Mouse (Mus musculus): ENCODE data around the gene Dcdc2c. TPM values are rescaled to one million over a fixed set of nuclear protein-coding genes. Genes with fewer than 3 reads are reported as not detected.

The Dcdc2c gene
- polyA plus RNA-seq, 1 experiment from 2014 or later = 0.10 TPM

GRCm38 (mm10) chr12:28436536-28436935, 115.7 kb downstream of the Dcdc2c start:
- 72% methylated on average over 5 of the region's 5 CpGs for WGBS
- H3K4me1 ChIP-seq = peaks cover 3% of the 10 kb centered on the region; the same call in 1 of the 2 replicates

GRCm38 (mm10) chr12:28432729-28433067, 119.5 kb downstream of the Dcdc2c start:
- no peak overlapping the region for H3K27ac ChIP-seq (replicated peaks)

More at GRCm38 (mm10) chr12:28436536-28436935, 115.7 kb downstream of the Dcdc2c start:
- ATAC-seq (ENCODE audit: low FRiP score) = no peak
- Histone ChIP-seq H3K4me2 (no peak overlapping the region), H3K9me3 (replicated peaks) (no peaks in the 10 kb centered on the region), H3K27ac (replicated peaks) (no peak overlapping the region), H3K4me3 (replicated peaks) (no peak overlapping the region), H3K9ac (replicated peaks) (no peak overlapping the region), H3K36me3 (no peaks in the 10 kb centered on the region), H3K27me3 (replicated peaks) (no peaks in the 10 kb centered on the region)

GRCm38 (mm10) chr12:28431832-28432728, 120.1 kb downstream of the Dcdc2c start:
- Histone ChIP-seq H3K4me3 (replicated peaks) (peak overlapping the region; percentile 39), H3K27ac (replicated peaks) (peak overlapping the region; percentile 83), H3K27me3 (replicated peaks) (no peaks in the 10 kb centered on the region), H3K9ac (replicated peaks) (peak overlapping the region; percentile 45), H3K9me3 (replicated peaks) (no peaks in the 10 kb centered on the region), H3K4me2 (peak overlapping the region; percentile 59), H3K36me3 (no peaks in the 10 kb centered on the region), H3K4me1 (peaks cover 3% of the 10 kb centered on the region; the same call in 1 of the 2 replicates)
- 7% methylated on average over 19 of the region's 19 CpGs for WGBS
- ATAC-seq (ENCODE audit: low FRiP score) = peak; percentile 87; the same call in 1 of the 2 replicates

More at GRCm38 (mm10) chr12:28432729-28433067, 119.5 kb downstream of the Dcdc2c start:
- Histone ChIP-seq H3K4me3 (replicated peaks) (no peak overlapping the region), H3K4me1 (peaks cover 3% of the 10 kb centered on the region; the same call in 1 of the 2 replicates), H3K9ac (replicated peaks) (no peak overlapping the region), H3K4me2 (no peak overlapping the region), H3K27me3 (replicated peaks) (no peaks in the 10 kb centered on the region), H3K9me3 (replicated peaks) (no peaks in the 10 kb centered on the region), H3K36me3 (no peaks in the 10 kb centered on the region)
- WGBS = 79% methylated on average over 3 of the region's 3 CpGs
- no peak for ATAC-seq (ENCODE audit: low FRiP score)

GRCm38 (mm10) chr12:28429856-28430255, 122.3 kb downstream of the Dcdc2c start:
- no peak for ATAC-seq (ENCODE audit: low FRiP score)
- WGBS = 97% methylated on average over 5 of the region's 5 CpGs
- Histone ChIP-seq H3K4me3 (replicated peaks) (no peak overlapping the region), H3K27me3 (replicated peaks) (no peaks in the 10 kb centered on the region), H3K9me3 (replicated peaks) (no peaks in the 10 kb centered on the region), H3K4me1 (peaks cover 3% of the 10 kb centered on the region; the same call in 1 of the 2 replicates), H3K4me2 (no peak overlapping the region), H3K27ac (replicated peaks) (no peak overlapping the region), H3K9ac (replicated peaks) (no peak overlapping the region), H3K36me3 (no peaks in the 10 kb centered on the region)

- H3K27me3 ChIP-seq (replicated peaks) = no peaks in the 10 kb centered on the region
- 85% methylated on average over 4 of the region's 4 CpGs for WGBS
- ATAC-seq (ENCODE audit: low FRiP score) = no peak
- H3K4me1 ChIP-seq = no peaks in the 10 kb centered on the region
- no peak overlapping the region for H3K27ac ChIP-seq (replicated peaks)
- no peaks in the 10 kb centered on the region for H3K9me3 ChIP-seq (replicated peaks)
- no peaks in the 10 kb centered on the region for H3K36me3 ChIP-seq
- H3K4me2 ChIP-seq = no peak overlapping the region
- no peak overlapping the region for H3K9ac ChIP-seq (replicated peaks)
- H3K4me3 ChIP-seq (replicated peaks) = no peak overlapping the region
These were observed 135.2 kb downstream of the Dcdc2c start for GRCm38 (mm10) chr12:28416957-28417356.

- H3K4me1 ChIP-seq = no peaks in the 10 kb centered on the region
- no peaks in the 10 kb centered on the region; the same call in 1 of the 2 replicates for H3K9me3 ChIP-seq (replicated peaks)
- WGBS = 91% methylated on average over 10 of the region's 10 CpGs
- no peak overlapping the region for H3K9ac ChIP-seq (replicated peaks)
- H3K27ac ChIP-seq (replicated peaks) = no peak overlapping the region
- H3K4me2 ChIP-seq = no peak overlapping the region
- ATAC-seq (ENCODE audit: low FRiP score) = no peak
- H3K36me3 ChIP-seq = no peaks in the 10 kb centered on the region
- no peaks in the 10 kb centered on the region for H3K27me3 ChIP-seq (replicated peaks)
- no peak overlapping the region for H3K4me3 ChIP-seq (replicated peaks)
These were observed 144.4 kb downstream of the Dcdc2c start for GRCm38 (mm10) chr12:28407656-28408405.

- H3K4me1 ChIP-seq = 0 out of 2 replicates have a peak, but pooled peaks cover 6% of the 10 kb centered on the region
- no peak overlapping the region for H3K27ac ChIP-seq (replicated peaks)
- H3K4me3 ChIP-seq (replicated peaks) = no peak overlapping the region
- H3K9me3 ChIP-seq (replicated peaks) = no peaks in the 10 kb centered on the region
- H3K4me2 ChIP-seq = no peak overlapping the region
- no peaks in the 10 kb centered on the region for H3K36me3 ChIP-seq
- no peak for ATAC-seq (ENCODE audit: low FRiP score)
- peaks cover 6% of the 10 kb centered on the region; the same call in 1 of the 2 replicates for H3K27me3 ChIP-seq (replicated peaks)
- 66% methylated on average over 4 of the region's 4 CpGs for WGBS
- H3K9ac ChIP-seq (replicated peaks) = no peak overlapping the region
These were observed 149.9 kb downstream of the Dcdc2c start for GRCm38 (mm10) chr12:28402256-28402655.

GRCm38 (mm10) chr12:28401372-28401771, 150.8 kb downstream of the Dcdc2c start:
- 48% methylated on average over 5 of the region's 5 CpGs for WGBS
- Histone ChIP-seq H3K27ac (replicated peaks) (no peak overlapping the region; the same call in 1 of the 2 replicates), H3K4me1 (0 out of 2 replicates have a peak, but pooled peaks cover 6% of the 10 kb centered on the region)

GRCm38 (mm10) chr12:28392129-28392528, 160.1 kb downstream of the Dcdc2c start:
- Histone ChIP-seq H3K4me1 (peaks cover 9% of the 10 kb centered on the region), H3K9me3 (replicated peaks) (no peaks in the 10 kb centered on the region), H3K9ac (replicated peaks) (no peak overlapping the region), H3K4me3 (replicated peaks) (no peak overlapping the region), H3K36me3 (no peaks in the 10 kb centered on the region), H3K27me3 (replicated peaks) (peaks cover 29% of the 10 kb centered on the region), H3K4me2 (no peak overlapping the region), H3K27ac (replicated peaks) (no peak overlapping the region)
- no peak for ATAC-seq (ENCODE audit: low FRiP score)
- WGBS = 12% methylated on average over 6 of the region's 6 CpGs

More at GRCm38 (mm10) chr12:28401372-28401771, 150.8 kb downstream of the Dcdc2c start:
- Histone ChIP-seq H3K4me2 (no peak overlapping the region), H3K9me3 (replicated peaks) (no peaks in the 10 kb centered on the region), H3K9ac (replicated peaks) (no peak overlapping the region), H3K36me3 (no peaks in the 10 kb centered on the region), H3K4me3 (replicated peaks) (no peak overlapping the region), H3K27me3 (replicated peaks) (peaks cover 6% of the 10 kb centered on the region; the same call in 1 of the 2 replicates)
- no peak for ATAC-seq (ENCODE audit: low FRiP score)
